Mouse (Mus musculus) brain, embryonic 14.5 days (tissue): ENCODE measurements around the gene Ccdc173.

Experiments
- CTCF ChIP-seq: fragments of 200-500 bp; IDR thresholded peaks from 2 replicates; pipeline ENCODE4 v1.5.1; 2012; ENCODE audit warnings: inconsistent platforms, mild to moderate bottlenecking, moderate library complexity, borderline replicate concordance; ENCODE audit not compliant: insufficient read depth, insufficient read length; ENCODE audit errors: extremely low read depth
- POLR2A ChIP-seq: fragments of 200-500 bp; IDR thresholded peaks from 2 replicates; pipeline ENCODE4 v1.6.1; 2012; ENCODE audit warnings: mild to moderate bottlenecking, inconsistent platforms, borderline replicate concordance; ENCODE audit not compliant: poor library complexity, insufficient read depth, insufficient read length, severe bottlenecking; ENCODE audit errors: extremely low read depth

- TF ChIP-seq POLR2A (no peak), CTCF (no peak)
These were observed 30.8 kb upstream of the Ccdc173 start for GRCm38 (mm10) chr2:69820201-69820600.
